Mouse (Mus musculus) fibroblast of lung, adult 2 months (primary cell): ENCODE results near the gene Galp.
A peak's percentile ranks its signal among the peaks of the same experiment; 100 is the strongest.
"Not testable (repeated sequence)": the region's sequence is repeated elsewhere in the genome, so short reads cannot be mapped to it uniquely, and the experiment has no call there.

ENCODE experiments used
- DNase-seq: peaks from one replicate; pipeline ENCODE4 v3.0.0-alpha.2; 2011; ENCODE audit warnings: low read depth

Galp gene

DNA sequence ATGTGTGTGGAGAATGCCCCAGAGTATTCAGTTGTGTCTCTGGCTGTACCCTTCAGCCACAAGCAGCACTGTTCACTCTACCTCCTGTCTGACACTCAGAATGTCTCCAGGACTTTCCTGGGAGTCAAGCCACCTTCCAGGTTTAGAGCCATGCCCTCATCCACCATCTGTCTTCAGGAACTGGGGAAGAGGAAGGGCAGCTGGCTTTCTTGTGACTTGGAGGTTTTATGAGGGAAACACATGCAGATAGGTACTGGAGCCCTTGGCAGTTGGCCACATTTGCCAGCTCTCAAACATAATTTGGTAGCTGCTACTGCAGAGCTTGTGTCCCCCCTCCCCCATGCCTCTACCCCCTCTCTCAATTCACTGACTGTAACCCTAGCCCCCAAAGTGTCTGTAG, 17.9 kb upstream of the Galp start:
- no peak for DNase-seq

DNA sequence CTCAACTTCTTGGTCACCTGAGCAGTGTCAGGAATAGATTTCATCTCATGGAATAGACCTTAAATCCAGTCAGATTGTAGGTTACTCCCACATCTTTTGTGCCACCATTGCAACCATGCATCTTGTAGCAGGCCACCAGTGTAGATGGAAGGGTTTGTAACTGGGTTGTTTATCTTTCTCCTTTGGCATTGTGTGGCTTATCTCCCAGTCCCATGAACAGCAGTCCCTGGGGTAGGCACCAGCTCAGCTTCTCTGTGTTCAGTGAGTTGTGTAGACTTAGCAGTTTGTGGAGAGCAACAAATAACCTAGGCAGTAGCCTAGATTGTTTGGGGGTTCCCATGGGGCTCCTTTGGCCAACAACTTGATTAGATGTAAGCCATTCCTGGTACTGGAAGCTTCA, 14.0 kb upstream of the Galp start:
- DNase-seq = no peak

DNA sequence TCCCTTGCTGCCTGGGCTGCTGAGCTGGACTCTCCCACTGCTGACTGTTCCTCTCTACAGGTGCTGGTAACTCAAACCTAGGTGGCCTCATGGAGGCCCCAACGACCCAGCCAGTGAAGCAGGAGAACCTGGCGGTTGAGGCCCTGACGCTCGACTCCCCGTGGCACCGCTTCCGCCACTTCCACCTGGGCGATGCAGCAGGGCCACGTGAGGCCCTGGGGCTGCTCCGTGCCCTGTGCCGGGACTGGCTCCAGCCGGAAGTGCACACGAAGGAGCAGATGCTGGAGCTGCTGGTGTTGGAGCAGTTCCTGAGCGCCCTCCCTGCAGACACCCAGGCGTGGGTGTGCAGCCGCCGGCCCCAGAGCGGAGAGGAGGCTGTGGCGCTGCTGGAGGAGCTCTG, 13.1 kb upstream of the Galp start:
- no peak for DNase-seq

DNA sequence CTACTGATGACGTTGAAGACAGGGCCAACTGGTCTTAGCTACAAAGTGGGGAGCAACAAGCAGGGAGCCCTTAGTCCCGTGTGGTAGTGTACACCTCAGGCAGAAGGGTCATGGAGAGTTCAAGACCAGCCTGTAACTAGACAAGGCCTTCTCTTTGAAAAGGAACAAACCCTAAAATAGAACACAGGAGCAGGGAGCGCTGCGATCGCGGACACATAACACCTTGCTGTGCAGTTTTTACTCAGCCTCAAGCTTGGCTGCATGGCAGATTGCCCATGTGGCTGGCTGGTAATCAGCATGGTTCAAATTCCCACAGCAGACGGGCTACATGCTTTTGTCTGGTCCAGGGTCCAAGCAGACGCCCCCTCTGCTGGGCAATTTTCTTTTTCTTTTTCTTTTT, 12.4 kb upstream of the Galp start:
- DNase-seq = no peak

DNA sequence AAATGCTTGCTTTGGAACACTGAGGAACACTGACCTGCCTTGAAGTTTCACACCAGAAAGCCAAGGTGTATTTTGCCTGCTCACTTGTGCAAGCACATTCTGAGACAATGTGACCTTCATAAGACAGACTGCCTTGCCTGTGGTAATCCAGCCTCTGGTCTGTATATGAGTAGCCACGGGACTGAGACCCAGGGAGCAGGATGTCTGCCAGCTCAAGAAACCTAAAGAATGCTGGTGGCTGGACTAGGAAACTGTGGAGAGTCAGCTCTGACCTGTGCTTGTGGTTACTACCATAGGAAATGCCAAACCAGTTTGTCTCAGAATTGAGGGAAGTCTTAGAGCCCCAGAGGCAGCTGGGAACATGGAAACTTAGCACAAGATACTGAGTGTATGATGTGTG, 11.5 kb upstream of the Galp start:
- peak; percentile 90 for DNase-seq

DNA sequence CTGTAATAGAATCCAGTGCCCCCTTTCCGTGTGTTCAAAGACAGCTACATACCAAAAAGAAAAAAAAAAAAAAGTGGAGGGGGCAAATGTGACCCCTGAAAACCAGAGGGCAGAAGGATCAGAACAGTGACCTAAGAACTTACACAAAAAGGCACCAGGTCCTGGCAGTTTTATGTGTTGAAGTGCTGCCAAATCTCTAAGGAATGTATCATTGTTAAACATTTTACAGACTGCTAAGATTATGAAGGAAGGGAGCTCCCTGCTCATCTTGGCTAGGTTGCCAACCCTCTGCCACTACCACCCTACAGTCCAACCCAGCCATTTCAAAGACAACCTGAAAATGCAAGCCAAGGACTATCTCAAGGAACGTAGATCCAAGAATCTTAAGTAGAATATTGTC, 10.7 kb upstream of the Galp start:
- DNase-seq = no peak

DNA sequence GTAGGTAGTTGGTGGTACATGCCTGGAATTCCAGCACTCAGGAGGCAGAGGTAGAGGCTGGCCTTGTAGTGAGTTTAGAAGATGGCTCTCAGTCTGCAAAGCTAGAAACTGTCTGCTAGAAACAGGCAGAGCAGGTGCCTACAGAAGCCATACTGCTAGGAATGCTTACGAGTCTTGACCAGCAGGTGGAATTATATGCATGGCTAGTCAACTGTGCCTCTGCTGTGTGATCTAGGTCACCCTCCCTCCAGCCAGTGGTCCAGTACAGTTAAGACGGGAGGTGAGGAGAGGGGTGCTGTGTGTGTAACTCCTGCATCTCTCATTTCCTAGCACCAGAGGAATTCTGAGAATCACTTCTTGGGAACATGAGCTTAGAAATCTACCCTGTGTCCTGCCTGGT, 10.1 kb upstream of the Galp start:
- no peak for DNase-seq

DNA sequence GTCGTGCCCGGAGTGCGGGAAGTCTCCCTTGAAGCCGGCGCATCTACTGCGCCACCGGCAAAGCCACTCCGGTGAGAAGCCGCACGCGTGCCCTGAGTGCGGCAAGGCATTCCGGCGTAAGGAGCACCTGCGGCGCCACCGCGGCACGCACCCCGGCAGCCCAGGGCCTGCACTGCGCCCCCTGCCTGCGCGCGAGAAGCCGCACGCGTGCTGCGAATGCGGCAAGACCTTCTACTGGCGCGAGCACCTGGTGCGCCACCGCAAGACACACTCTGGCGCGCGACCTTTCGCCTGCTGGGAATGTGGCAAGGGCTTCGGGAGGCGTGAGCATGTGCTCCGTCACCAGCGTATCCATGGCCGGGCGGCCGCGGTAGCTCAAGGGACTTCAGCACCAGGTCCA, 7.3 kb upstream of the Galp start:
- DNase-seq = no peak

DNA sequence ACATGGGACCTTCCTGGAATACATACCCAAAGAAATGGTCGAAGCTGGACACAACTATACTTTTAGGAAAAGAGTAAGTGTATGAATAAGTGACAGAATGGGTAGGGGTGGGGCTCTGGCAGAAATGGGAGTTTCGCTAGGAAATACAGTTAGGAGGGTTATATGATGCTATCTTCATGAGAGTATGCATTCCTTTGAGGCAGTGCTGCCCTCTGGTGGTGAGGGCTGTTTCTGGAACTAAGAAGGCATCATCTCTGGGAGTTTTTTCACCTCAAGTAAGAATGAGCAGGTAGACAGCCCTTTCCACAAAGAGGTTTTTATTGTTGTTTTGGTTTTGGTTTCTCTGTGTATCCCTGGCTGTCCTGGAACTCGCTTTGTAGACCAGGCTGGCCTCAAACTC, 5.5 kb upstream of the Galp start:
- DNase-seq = no peak

DNA sequence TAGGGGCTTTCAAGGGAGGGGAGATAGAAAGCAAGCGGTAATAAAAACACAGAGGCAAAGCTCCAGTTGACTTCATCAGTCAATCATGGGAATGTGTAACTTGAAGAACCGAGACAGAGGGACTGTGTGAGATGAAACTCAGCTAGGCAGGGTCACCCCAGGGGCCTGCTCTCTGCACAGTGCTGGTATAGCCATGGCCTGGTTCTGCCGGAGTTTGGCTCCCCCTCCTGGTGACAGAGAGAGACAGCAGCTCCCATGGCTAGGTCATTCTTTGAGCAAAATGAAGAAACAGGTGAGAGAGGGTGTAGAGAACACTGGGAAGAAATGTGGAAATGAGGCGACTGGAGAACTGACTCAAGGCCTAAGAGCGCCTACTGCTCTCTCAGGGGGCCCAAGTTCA, 2.8 kb upstream of the Galp start:
- no peak for DNase-seq

DNA sequence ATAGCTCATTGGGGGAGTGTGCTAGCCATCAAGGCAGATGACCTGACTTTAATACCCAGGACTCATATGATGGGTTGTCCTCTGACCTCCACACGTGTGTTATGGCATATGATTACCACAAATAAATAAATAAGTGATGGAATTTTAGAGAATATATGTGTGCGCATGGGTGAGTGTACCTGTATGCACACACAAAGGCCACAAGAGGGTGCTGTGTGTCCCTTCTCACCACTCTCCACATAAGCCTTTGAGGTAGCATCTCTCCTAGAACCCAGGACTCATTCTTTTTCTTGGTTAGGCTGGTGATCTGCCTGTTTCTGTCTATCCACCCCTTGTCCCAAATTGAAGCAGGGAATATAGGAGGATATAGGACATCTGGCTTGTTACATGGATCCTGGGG, 1.1 kb upstream of the Galp start:
- no peak for DNase-seq

DNA sequence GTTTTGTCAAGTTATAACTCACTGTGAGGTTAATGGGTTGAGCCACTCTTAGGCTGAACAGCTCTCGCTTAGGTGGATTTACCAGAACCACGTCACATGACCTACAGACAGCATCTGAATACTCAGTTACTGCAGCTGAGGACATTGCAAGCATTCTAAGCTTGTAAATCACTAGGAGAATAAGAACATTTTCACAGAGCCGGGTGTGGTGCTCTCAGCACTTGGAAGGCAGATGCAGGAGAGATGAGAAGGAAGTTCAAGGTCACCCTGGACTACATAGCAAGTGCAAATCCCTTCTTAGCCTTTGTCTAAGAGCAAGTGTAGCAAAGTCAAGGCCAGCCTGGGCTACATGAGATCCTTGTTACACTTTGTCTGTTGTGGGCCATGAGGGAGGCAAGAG, 7.3 kb downstream of the Galp start:
- no peak for DNase-seq

DNA sequence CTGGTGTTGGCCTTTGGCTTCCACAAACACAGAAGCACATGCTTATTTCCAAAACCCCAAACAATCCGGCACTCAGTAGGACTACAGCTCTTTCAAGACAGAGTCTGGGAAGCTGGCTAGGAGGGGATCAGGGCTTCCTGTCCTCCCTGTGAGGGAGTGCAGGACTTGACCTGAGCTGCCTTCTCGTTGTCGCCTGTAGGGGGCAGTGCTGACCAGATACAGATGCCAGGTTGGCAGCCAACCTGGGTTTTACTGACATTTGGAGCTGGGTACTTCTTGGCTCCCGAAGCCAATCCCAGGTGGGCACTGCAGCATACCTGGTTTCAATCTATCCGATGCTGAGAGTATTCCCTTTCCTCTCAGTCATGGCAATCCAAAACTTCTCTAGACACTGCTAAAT, 16.3 kb downstream of the Galp start:
- no peak for DNase-seq

DNA sequence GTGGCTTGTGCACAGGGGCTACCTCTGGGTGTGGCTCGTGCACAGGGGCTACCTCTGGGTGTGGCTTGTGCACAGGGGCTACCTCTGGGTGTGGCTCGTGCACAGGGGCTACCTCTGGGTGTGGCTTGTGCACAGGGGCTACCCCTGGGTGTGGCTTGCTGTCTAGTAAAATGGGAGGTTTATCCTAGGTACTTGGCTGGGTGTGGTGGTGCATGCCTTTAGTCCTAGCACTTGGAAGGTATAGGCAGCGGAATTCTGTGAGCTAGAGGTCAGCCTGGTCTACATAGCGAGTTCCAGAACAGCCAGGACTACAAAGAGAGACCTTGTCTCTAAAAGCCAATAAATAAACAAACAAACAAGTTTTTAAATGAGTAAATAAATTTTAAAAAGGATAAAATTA, 17.8 kb downstream of the Galp start:
- DNase-seq = not testable (repeated sequence)

DNA sequence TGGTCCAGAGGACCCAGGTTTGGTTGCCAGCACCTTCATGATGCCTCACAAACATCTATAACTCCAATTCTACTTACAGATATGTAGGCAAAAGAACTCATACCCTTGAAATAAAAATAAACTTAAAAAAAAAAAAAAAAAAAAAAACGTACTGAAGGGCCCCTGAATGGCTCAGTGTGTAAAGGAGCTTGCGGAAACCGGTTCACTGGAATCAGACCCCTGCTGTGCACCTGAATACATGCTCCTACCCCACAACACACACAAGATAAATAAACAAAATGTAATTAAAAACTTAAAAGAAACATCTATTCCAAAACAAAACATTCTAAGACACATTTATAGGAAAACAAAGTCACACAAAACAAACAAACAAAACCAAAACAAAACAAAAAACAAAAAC, 23.3 kb downstream of the Galp start:
- no peak for DNase-seq

DNA sequence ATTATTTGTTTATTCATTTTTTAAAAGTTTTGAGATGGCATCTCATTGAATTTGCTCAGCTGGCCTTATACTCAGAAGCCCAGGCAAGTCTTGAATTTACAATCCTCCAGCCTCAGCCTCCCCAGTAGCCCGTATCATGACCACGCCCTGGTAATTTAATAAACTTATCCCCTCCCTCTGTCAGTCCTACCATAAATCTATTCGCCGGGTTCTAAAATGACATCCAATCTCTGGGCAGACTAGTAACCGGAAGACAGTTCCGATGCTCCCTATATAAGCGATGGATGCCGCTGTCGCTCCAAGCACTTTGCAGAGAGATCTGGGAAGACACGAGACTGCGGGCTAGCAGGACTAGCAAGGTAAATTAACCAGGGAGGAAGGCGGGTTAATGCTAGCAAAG, 25.1 kb downstream of the Galp start, which contains the start of gene Zscan5b:
TSS of gene Zscan5b (plus strand) at position 301 of the 400 bp plus-strand sequence.
- DNase-seq = no peak

DNA sequence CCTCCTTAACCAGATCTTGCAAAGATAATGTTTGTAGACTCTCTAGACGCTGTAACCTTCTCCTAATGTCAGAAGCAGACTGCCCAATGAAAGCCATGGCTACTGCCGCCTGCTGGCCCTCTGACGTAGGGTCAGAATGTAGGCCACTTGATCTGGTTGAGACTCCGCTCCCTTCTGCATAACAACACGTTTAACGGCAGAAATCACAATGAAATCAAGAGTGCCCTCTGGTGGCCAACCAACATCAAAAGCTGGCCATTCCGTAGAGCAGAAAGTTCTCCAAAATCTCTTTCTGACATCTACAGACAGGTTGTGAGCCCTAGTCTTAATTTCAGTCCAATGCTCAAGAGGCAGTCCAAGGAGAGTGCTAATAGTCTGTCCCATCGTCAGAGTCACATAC, 31.6 kb downstream of the Galp start:
- DNase-seq = not testable (repeated sequence)

DNA sequence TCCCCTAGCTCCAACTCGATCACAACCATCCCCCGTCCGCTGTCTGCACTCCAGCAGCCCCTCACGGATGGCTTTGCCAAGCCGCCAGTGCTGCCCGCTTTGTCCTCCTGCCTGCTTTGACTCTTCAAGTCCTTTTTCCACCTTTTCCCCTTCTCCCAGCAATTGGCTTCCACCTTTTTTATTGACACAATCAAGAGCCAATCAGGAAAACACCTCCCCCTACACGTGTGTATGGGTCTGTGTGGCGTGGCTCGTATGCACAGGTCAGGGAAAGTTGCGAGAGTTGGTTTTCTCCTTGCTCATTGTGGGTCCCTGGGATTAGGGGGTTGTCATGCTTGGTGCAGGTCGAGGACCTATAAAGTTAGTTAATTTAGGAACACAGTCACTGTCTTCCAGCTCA, 42.9 kb downstream of the Galp start:
- no peak for DNase-seq

DNA sequence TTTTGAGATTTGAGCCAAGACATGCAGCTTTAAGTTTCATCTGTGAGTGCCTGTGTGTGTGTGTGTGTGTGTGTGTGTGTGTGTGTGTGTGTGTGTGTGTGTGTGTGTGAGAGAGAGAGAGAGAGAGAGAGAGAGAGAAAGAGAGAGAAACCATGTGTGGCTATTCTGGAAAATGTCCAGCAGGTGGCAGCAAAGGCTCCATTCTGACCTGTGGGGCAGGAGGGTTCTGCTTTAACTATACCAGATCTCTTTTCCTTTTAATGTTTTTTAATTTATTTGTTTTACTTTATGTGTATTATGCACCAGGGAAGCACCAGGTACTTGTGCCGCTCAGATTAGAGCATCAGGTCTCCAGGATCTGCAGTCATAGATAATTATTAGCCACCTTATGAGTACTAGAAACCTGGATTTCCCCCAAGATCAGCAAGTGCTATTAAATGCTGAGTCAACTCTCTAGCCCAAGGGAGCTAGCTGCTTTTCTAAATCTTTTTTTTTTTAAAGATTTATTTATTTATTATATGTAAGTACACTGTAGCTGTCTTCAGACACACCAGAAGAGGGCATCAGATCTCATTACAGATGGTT, 44.0 kb downstream of the Galp start:
- peak; percentile 9 for DNase-seq

DNA sequence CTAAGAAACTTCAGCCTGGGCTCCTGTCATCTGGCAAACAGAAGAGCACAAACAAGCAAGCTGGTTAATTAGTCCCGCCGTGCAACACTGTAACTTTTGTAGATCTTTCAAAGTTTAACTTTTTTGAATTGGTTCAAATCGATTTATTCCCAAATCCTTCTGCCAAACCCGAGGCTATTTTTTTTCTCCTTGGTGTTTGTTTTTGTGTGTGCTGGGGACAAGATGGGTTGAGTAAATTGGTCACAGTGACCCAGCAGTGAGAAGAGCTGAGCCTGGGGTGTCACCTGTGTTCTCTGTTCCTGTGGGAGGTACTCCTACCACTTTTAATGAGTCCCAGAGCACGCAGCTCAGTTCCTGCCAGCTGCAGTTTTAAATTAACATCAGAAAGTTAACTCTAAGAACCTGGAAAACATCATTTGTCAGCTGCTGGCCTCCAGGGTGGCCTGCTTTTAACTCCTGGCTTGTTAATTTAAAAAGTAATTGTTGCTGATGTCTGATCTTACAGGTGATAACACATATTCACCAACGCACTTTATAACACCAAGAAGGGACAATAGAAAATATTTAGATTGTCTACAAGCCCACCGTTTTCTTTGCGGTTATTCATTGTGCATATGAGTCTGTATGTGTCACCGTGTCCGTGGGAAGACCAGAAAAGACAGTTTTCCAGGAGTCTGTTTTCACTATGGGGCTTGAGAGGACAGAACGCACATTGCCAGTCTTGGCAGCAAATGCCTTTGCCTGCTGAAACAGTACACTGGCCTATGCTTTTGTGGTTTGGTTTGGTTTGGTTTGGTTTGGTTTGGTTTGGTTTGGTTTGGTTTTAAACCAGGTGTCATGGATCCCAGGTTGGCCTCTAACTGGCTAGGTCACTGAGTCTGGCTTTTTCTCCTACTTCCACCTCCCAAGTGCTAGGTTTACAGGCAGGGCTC, 47.7 kb downstream of the Galp start:
- DNase-seq = no peak

DNA sequence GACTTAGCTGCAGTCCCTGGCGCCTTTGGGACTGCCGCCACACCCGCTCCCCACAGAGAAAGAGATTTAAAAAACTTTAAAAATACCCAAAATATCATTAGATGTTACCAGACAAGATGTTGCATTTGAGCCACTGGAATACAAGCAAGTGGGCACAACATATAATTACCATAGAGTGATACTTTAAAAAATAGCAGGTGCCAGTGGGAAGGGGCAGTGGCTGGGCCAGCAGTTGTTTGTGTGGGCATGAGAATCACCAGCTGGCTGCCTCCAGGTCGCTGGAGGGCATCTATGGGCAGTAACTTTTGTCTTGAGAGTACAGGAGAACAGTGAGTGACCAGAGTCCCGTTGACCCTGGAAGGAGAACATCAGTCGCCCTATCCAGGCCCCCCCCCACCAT, 55.5 kb downstream of the Galp start, which contains the start of gene Epp13:
TSS of gene Epp13 (plus strand) at position 301 of the 400 bp plus-strand sequence.
- DNase-seq = no peak

DNA sequence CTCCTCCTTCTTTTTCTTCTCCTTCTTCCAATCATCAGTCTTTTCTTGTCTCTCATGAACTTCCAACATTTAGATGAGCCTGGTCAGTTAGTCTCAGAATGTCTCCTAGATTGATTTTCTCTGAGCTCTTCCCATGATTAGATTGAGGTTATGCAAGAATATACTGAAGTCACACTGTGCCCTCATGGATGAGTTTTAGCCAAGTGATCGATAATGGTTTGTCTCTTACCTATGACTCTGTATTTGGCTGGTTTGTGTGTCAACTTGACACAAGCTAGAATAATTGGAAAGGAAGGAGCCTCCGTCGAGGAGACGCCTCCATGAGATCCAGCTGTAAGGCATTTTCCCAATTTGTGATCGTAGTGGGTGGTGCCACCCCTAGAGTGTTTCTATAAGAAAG, 57.6 kb downstream of the Galp start:
- no peak for DNase-seq

DNA sequence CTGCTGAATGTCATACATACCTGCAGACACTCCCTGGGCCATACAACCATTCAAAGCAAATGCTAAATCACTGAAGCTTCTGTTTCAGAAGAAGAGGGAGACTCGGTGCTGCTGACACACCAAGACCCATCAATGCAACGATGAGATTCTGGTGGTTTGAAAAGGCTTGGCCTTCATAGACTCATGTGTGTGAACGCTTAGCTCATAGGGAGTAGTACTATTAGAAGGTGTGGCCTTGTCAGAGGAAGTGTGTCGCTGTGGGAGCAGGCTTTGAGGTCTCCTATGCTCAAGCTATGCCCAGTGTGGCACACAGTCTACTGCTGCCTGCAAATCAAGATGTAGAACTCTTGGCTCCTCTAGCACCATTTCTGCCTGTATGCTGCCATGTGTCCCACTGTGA, 60.5 kb downstream of the Galp start:
- DNase-seq = no peak
